Mouse (Mus musculus) liver, postnatal 0 days (tissue): ENCODE data around the gene Hoxd1.

ENCODE experiments used
- CTCF ChIP-seq: sonication (generic); IDR thresholded peaks from 2 replicates; pipeline ENCODE4 v1.5.1; 2016; ENCODE audit warnings: antibody characterized with exemption, low read depth
- EP300 ChIP-seq: IDR thresholded peaks from 2 replicates; pipeline ENCODE4 v1.6.1; 2016; ENCODE audit warnings: antibody characterized with exemption, low read depth, mild to moderate bottlenecking

DNA sequence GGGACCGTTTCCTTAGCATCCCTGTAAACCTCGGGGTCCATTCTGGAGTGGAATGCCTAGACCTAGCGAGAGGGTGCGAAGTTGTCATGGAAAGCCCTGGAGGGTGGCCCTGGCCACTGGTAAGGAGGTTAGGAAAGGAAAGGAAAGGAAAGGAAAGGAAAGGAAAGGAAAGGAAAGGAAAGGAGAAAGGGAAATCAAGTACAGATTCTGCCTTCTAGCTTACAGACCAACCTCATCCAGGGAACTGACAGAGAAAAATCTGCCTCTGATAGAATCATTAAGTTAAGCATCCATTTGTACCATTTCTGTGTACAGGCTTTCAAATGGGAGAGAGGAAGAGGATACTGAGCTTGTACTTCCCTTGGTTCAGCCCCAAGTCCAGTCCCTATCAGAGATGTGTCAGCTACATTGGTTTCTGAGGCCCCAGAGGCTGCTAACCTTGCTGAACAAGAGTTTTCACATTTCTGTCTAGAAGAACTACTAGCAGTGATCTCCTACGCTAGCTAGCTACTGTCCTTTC, 12.0 kb upstream of the Hoxd1 start:
- TF ChIP-seq CTCF (no peak), EP300 (no peak)
